Mouse (Mus musculus) mature B cell (primary cell): ENCODE measurements around the gene Prph.
"Not testable (repeated sequence)": the region's sequence is repeated elsewhere in the genome, so short reads cannot be mapped to it uniquely, and the experiment has no call there.

Experiments
- in situ Hi-C: fragments of 300-500 bp; cut with MboI; formaldehyde crosslinking; loops from 2 replicates; pipeline ENCODE4 v1.14.3; 2019

Prph gene

DNA sequence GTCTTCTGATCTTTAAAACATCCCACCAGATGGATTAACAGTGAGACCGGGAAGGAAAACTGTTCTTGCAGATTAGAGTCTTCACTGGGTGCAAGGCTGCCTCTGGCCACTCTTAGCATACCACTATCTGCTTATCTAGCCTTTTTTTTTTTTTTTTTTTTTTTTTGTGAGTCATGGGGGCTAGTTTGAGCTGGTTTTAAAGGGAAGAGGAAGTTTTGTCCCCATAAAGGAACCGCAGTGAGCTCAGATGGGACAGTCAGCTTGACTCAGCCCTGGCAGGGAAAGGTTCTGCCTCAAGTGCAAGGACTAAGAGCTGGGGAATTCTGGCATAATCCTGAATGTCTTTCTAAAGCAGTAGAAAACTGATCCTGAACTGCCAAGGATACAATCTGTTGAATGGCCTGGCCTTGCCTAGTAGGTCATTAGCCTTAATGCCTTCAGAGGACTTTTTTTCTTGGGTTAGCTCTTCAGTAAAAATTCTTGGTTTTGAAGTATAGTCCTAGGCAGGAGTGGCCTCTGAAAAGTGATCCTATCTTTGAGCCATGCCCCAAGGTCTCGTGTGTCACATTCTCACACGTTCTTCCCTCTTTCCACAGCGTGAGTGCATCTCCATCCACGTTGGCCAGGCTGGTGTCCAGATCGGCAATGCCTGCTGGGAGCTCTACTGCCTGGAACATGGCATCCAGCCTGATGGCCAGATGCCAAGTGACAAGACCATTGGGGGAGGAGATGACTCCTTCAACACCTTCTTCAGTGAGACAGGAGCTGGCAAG is 21.3 kb upstream of the Prph start:
- in situ Hi-C loops = no loop called here

DNA sequence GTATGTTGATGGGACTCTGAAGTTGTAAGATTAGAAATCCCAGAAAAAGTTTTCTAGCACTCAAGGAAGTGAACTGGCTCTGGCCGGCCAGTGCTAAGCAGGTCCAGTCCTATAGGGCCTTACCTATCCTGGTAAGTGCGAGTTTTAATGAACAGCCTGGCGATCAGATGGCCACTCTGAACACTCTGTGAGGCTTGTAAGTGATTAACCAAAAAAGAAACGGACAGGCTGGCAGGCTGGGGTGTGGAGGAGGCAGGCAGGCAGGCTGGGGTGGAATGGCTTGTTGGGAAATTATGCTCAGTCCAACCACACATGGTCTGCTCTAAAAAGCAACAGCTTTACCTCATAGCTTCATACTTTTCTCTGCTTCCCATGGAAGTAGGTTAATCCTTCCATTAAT is 19.5 kb upstream of the Prph start:
- in situ Hi-C loops = no loop called here

DNA sequence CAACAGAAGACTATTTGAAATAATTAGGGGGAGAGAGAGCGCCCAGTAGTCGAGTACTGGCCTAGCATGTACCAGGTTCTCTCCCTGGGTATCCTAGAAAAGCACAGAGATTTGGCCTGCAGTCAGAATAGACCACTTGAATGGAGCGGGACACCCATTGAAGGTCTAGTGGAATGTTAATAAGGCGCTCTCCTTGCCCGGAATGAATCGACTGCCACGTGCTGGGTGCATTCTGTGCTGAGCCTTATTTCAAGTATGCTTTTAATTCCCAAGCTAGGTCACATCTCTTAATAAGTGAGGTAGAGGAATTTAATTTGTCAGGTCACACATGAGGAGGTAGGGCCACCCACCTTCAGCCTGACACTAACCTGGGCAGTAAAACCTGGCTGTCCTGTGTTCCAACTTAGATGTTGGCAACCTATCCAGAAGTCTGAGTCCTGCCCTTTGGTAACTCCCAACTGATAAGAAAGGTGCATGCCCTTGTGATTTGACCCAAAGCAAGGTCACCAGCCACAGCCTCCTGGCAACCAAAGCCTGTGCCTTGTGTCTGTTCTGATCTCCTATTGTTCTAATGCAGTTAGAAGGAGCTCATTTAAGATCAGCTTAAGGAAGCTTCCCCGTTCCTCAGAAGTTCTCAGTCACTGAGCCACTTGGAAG is 18.6 kb upstream of the Prph start:
- in situ Hi-C loops = no loop called here

DNA sequence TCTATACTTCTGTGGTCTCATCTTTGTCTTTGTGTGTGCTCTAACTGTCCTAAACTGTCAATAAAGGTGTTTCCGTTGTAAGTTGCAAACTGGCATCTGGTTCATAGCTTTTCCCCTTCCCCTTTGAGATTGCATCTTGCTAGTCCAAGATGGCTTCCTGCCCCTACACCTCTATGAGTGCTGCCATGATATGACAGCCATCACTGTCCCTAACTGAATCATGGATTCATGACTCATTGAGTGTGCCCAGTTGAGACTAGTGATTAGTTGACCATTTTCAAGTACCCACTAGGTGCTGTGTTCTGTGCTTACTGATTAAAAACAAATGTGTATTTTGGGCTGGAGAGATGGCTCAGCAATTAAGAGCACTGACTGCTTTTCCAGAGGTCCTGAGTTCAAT is 16.9 kb upstream of the Prph start:
- in situ Hi-C loops = no loop called here

DNA sequence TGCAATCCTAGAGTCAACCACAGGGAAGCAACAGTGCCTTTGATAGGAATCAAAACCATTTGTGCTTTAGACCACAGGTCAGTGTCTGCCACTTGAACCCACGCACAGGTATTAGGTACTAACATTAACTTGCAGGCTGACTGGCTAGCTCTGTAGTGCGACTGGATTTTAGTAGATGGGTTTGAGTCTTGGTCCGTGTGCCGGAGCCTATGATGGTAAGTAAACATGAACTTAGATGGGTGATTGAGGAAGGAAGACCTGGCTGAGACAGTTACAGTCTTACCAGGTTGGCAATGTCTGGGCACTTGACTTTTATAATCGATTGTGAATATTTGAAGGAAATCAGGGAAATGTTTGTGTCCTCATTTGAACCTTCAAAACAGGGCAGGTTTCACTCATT is 16.2 kb upstream of the Prph start:
- in situ Hi-C loops = no loop called here

DNA sequence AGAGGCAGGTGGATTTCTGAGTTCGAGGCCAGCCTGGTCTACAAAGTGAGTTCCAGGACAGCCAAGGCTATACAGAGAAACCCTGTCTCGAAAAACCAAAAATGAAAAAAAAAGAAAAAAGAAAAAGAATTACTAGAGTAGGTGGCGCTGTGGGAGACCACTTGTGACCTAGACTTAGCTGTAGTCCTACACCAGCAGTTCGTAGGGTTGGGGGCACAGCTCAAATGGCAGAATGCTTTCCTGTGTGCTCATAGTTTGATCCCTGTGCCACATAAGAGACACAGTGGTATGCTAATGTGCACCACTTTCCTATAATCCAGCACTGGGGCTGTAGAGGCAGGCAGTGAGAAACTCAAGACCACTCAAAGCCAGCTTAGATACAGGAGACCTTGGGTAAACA is 15.7 kb upstream of the Prph start:
- in situ Hi-C loops = no loop called here

DNA sequence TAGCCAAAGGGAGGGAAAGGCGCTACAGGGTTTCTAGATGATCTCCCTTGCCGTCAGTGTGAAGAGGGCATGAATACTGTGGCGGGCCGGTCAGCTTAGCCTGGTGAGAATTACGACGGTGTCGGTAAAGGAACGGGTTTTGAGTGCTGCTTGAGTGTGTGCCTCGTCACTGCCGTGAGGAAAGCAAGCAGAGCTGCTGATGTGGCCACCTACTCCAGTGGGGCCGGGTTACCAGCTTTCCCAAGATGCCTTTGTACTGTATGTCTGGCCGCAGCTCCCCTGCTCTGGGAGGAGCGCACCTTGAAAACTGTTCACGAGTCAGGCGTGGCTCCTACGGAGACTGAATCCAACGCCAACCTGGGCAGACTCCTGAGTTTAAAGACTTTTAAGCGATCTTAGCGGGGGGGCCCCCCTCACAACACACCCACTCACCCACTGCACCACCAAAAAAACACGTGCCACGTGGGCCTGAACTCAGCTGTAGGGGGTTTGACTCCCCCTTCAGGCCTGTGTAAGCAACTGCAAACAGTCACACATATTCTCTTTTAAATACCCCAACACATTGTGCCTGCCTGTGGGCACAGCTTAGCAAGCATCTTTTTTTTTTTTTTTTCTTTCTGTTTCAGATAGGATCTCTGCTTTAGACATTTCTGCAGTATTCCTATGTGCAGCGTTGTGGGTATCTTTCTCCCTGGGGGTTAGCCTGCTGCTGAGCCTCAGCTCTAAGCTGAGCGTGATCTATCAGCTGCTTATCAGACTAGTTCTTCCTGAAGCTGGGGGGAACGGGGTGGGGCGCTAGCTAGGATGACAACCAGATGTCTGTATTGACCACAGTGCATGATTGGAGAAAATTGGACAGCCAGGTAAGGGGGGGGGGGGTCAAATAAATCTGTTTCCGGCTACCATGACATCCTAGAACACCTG is 14.7 kb upstream of the Prph start:
- in situ Hi-C loops = no loop called here

DNA sequence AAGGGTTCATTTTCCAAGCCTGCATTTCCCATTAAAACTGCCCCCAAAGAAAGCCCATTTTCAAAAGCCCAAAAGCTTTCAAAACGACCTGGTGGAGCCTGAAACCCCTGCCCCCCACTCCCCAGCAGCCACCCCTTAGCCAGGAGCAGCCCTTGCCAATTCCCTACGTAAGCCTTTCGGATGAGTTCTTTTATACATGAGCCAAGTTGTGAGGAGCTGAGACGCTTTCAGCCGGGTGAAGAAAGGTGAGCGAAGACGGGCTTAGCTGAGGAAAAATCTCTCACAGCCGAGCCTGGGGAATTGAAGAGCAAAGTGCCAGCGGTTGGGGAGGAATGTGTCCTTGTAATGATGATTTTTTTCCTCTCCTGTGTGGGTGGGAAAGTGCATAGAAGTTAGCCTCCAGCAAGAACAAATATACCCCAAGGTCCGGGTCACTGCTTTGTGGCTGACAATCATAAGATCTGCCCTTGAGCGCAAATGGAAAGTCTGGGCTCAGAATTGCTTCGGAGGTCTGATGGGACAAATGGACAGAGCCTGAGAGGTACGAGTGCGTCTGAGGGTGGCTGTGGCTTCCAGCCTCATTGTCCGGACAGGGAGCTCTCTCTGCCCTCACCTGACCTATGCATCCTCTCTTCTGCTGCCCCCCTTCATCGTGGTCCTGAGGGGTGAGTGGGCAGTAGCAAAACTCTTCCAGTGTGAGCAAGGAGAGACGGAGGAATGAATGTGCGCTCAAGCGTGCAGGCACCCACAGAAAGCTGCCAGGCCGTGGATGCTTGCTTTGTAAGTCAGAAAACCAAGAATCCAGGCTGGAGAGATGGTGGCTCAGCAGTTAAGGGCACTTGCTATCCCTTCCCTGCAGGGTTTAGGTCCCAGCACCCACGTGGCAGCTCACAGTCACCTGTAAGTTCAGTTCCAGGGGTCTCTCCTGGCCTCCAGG is 13.8 kb upstream of the Prph start:
- in situ Hi-C loops = no loop called here

DNA sequence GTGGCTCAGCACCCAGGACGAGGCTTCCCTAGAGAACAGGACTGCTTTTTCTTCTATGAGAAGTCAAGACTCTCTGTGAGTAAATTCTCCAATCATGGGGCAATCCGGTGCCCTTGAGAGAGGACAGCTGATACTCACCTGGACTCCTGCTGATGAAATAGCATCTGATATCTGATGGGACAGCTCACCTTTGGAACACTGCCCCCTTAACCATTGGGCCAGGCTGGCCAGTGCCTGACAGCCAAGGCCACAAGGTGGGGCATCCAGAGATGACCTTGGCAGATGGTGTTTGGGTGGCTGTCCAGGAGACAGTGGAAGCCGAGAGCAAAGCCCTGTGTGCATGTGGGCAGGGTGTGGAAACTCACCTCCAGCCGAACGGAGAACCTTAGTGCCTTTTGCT is 12.6 kb upstream of the Prph start:
- in situ Hi-C loops = no loop called here

DNA sequence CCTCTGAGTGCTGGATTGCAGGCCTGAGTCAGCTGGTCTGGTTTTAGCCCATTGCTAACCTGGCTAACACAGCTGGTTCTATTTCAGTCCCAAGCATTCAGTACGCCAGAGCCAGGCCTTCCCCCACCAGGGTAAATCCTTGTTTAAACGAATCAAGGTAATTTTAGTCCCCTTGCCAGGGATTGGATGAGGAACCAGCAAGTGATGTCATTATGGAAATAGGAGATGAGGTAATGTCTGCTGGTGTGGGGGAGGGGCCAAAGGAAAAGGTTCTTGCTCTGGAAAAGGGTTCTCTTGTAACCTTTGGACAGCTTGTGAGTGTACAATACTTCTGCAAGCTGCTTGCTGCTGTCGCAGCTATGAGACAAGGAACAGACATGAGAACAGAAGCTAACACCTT is 10.1 kb upstream of the Prph start:
- in situ Hi-C loops = no loop called here

DNA sequence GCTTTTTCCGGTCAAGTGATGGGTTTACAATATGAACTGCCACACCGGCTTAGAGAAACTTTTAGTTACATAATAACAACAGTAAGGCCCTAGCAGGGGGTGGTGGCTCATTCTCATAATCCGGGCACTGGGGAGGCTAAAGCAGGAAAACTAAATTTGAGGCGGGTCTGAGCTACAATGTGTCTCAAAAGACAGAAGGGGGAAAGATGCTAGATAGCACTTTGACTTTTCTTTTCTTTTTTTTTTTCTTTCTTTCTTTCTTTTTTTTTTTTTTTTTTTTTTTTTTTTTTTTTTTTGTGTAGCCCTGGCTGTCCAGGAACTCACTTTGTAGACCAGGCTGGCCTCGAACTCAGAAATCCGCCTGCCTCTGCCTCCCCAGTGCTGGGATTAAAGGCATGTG is 9.2 kb upstream of the Prph start:
- in situ Hi-C loops = not testable (repeated sequence)

DNA sequence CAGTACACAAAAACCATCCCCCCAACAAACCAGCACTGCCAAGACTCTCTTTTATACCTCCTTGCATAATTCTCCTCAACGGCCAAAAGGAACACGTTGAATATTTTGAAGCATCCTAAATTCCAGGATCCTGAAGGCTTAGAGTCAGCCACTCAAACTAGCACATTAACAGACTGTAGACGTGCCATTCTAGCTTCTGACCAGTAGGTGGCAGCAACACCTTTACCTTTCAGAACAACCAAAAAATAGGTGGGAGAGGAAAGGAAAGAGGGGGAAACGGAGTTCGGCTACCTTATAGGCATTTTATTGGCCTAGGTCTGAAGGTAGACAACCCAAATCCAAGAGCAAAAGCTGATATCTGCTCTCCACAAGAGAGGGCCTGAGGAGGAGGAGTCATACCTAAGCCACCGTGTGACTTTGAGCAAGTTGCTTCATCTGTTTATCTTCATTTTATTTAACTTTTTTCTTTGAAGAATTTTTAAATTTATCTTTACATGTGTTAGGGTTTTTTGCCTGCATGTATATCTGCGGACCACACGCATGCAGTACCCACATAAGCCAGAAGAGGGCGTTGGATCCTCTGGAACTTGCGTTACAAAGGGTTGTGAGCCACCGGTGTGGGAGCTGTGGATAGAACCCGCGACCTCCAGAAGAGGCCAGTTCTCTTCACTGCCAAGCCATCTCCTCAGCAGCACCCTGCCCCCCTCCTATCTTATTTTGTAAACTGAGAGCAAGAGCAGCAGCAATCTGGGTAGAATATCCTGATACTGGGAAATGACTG is 5.3 kb upstream of the Prph start:
- in situ Hi-C loops = no loop called here

DNA sequence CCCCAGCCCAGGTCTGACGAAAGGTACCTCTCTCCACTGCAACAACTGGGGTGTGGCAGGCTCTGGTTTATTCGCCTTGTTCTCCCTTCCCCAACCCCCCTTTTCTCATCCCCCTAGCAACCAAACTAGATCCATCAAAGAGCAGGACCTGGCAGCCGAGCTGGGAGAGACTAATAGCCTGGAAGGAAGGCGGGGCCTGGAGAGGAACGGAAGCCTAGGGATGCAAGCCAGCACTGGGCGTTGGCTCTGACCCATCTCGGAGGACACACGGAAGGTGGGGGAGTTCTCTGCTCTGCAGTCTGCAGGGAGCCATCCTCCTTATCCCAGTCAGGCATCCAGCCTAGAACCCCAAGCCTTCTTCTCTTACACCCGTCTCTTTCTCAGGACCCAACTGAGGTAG is 1.6 kb upstream of the Prph start:
- in situ Hi-C loops = no loop called here

DNA sequence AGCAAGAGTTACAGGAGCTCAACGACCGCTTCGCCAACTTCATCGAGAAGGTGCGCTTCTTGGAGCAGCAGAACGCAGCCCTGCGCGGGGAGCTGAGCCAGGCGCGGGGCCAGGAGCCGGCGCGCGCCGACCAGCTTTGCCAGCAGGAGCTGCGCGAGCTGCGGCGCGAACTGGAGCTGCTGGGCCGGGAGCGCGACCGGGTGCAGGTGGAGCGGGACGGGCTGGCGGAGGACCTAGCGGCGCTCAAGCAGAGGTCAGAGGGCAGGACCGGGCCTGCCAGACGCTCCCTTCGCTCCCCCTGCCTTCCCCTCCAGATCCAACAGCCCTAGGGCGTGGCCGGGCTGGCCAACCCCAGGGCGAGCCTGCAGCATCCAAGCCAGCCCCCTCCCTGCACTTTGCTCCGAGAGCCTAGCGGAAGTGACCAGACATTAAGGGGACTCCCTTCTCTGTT is 562 bp downstream of the Prph start:
- in situ Hi-C loops = no loop called here

DNA sequence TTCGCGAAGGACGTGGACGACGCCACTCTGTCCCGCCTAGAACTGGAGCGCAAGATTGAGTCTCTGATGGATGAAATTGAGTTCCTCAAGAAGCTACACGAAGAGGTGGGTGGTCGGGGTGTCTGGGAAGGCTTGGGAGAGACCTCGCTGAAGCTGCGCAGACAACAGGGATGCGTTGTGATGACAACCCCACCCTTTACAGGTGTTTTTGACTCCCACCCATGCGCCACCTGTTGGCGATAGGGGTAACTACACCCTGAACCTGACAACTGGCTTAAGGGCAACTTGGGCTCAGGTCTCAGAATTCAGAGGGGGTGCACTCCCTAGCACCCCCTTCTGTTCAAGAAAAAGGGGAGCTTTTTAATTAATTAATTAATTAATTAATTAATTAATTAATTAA is 1.4 kb downstream of the Prph start:
- in situ Hi-C loops = no loop called here

DNA sequence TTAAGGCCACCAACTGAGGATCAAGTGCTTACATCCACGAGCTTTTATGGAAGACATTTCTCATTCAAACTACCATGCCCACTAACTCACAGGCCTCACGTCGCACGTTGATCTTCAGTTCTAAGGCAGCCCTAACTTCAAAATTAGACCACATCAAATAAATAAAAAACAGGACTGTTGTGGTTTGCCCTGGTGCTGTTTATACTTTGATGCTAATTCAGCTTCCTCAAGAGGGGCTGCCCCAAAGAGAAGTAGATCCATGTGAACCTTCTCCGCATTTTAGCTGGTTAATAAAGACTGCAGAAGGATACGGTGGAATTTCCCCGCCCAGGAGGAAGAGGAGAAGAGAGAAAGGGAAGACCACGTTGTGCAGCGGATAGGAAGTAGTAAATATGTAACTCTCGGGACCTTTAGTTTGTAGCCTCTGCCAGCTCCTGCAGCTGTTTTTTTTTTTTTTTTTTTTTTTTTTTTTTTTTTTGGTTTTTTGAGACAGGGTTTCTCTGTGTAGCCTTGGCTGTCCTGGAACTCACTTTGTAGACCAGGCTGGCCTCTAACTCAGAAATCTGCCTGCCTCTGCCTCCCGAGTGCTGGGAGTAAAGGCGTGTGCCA is 10.7 kb downstream of the Prph start:
- in situ Hi-C loops = no loop called here

DNA sequence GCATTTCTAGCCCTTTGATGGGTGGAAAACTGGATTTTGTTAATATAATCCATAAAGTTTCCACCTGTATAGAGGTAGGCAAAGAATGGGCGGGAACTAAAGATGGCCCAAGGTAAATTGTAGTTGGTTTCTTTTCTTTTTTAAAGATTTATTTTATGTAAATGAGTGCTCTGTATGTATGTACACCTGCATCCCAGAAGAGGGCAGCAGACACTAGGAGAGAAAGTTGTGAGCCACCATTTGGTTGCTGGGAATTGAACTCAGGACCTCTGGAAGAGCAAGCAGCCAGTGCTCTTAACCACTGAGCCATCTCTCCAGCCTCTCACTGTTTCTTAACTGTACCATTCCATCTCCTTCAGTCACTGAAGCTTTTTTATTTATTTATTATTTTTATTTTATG is 17.0 kb downstream of the Prph start:
- in situ Hi-C loops = no loop called here

DNA sequence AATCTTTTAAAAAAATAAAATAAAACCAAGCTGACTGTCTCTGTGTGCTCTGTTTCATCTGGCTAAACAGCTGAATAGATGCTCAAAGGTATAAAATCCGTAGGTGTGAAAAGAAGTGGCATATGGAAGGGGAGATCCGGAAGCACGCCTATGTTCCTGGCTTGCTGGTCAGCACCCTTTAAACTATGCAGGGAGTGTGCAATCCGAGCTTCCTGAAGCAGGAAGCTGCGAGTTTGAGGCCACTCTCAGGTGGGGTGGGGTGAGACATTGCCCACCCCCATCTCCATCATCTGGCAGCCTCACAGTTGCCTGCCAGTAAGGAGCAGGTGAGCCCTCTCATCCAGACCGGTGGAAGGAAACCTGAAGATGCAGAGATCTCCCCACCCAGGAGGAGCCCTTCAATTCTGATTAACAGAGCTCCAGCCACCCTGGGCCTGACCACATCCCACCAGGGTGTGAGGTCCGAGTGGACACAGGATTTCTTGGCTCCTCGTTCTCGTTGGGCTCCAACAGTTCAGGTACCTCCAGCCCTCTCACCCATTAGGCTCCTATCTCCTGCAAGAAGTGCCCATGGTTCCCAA is 19.1 kb downstream of the Prph start, which contains the start of gene Troap:
Gene Troap, plus strand, starts transcription at position 557 of the 581 bp plus-strand sequence.
- in situ Hi-C loops = no loop called here

DNA sequence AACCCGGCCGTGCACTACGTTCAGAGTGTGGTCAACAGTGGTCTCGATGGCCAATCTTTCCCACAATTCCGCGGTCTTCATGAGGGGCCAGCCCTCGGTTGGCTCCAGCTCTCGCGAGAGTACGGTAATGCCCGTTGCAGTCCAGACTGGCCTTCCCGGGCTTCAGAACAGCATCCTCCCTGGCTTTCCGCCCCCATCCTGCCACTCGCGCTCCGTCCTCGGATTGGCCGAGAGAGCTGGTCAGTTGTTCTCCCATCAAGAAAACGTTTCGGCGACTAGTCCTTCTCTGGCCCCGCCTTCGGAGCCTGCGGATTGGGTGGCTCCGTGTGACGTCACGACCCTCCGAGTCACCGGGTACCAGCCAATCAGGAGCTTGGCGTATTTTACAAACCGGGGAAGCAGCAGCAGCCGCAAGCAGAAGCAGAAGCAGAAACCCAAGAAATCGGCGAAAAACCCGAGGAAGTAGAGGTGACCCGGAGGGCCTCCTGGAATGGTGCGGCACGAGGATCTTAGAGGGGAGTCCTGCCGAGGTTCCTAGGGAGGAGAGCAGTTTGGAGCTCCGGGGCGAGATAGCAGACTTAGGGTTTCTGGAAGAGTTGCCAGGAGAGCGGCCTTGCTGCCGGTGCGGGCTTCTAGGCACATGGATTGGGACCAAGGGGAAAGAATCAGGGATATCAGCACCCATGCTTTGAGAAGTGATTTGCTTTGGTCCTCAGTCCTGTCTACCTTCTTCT is 19.8 kb downstream of the Prph start:
- in situ Hi-C loops = no loop called here
